Mouse (Mus musculus) hindbrain, embryonic 12.5 days (tissue): Measurements from ENCODE around the gene Mllt10. TPM values are rescaled to one million over a fixed set of nuclear protein-coding genes. Genes with fewer than 3 reads are reported as not detected.
"Not testable (repeated sequence)": the region's sequence is repeated elsewhere in the genome, so short reads cannot be mapped to it uniquely, and the experiment has no call there.

ENCODE experiments used
- ATAC-seq: fragments of 200-750 bp; cut with Nextera tagmentation; 2 replicates; pipeline ENCODE4 v1.8.0; 2017; ENCODE audit warnings: moderate TSS enrichment; ENCODE audit not compliant: low FRiP score
- H3K27ac ChIP-seq: fragments of 300-500 bp; sonication (generic); 2 replicates; pipeline ENCODE4 v1.5.1; 2016; ENCODE audit warnings: mild to moderate bottlenecking
- H3K27me3 ChIP-seq: fragments of 300-500 bp; sonication (generic); 2 replicates; pipeline ENCODE4 v1.6.1; 2016; ENCODE audit warnings: mild to moderate bottlenecking
- H3K36me3 ChIP-seq: fragments of 300-500 bp; sonication (generic); 2 replicates; pipeline ENCODE4 v1.6.1; 2016; ENCODE audit warnings: mild to moderate bottlenecking
- H3K4me1 ChIP-seq: fragments of 300-500 bp; sonication (generic); 2 replicates; pipeline ENCODE4 v1.6.1; 2016
- H3K4me2 ChIP-seq: fragments of 300-500 bp; sonication (generic); replicated peaks from 2 replicates; pipeline ENCODE4 v1.6.1; 2016; ENCODE audit warnings: mild to moderate bottlenecking
- H3K4me3 ChIP-seq: fragments of 300-500 bp; sonication (generic); 2 replicates; pipeline ENCODE4 v1.5.1; 2016; ENCODE audit warnings: mild to moderate bottlenecking
- H3K9ac ChIP-seq: fragments of 300-500 bp; sonication (generic); 2 replicates; pipeline ENCODE4 v1.6.1; 2016; ENCODE audit warnings: mild to moderate bottlenecking, moderate library complexity
- H3K9me3 ChIP-seq: fragments of 300-500 bp; sonication (generic); replicated peaks from 2 replicates; pipeline ENCODE4 v1.6.1; 2016; ENCODE audit warnings: mild to moderate bottlenecking
- WGBS: fragments of 180-500 bp; shearing (Covaris S2); methylation state at CpG from one replicate; pipeline ENCODE4 v1.1.7; 2016; 5-methylcytosine and 5-hydroxymethylcytosine counted together
- polyA plus RNA-seq: library from polyadenylated mRNA; unstranded; fragments of >200 nt; fragmentation: Nextera tagmentation; extraction: Ambion mirVana; gene quantifications from 2 replicates; pipeline ENCODE4 v1.2.1, GENCODE M21; 2016

Gene Mllt10
- polyA plus RNA-seq, 1 experiment from 2014 or later = 70.8 TPM

DNA sequence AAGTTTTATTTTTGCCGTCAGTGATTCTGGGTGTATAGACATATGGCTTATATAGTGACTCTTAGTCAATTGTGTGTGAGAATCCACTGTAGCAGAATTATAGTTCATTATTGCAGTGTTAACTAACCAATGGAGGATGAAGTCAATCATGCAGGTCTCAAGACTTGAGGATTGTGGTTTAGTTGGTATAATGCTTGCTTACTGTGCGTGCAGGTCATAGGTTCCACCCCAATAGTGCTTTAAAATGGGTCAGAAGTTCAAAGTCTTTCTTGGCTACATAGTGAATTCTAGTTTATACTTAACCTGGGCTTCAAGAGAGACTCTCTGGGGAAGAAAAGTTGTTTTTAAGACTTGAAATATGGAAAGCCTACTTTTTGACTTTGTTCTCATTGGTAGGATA, 16.9 kb downstream of the Mllt10 start:
- Histone ChIP-seq H3K4me2 (no peak overlapping the region), H3K27ac (no peak overlapping the region)
- WGBS = 95% methylated on average over 2 of the region's 2 CpGs

DNA sequence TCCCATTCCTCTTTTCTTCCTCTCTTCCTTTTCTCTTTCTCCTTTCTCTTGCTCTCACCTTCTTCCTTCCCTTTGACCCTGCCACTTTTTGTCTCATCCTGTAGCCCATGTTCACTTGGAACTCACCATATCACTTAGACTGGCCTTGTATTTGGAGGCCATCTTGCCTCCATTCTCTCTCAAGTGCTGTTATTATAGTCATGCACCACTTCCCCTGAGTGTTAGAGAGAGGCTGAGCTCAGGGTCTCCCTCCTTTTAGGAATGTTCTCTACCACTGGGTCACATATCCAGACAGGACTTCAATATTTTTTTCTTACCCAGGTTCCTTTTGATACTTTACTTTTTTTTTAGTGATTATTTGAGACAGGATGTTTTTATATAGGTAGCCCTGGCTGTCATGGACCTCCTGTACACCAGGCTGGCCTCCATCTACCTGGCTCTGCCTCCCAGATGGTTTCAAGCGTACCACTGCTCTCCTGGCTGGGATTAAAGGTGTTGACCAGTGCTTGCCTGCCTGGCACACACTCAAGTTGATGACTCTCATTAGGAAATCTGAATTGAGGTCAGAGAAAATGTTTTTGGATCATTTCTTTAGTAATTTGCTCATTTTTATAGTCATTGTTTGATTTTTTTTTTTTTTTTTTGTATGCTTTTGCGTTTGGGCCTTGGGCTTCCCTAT, 25.3 kb downstream of the Mllt10 start:
- H3K4me1 ChIP-seq = no peaks in the 10 kb centered on the region
- H3K4me3 ChIP-seq = no peak overlapping the region
- H3K4me2 ChIP-seq = no peak overlapping the region
- ATAC-seq = no peak
- H3K27me3 ChIP-seq = no peaks in the 10 kb centered on the region
- H3K27ac ChIP-seq = no peak overlapping the region
- no peak overlapping the region for H3K9ac ChIP-seq
- peaks cover 53% of the 10 kb centered on the region for H3K36me3 ChIP-seq
- 93% methylated on average over 2 of the region's 2 CpGs for WGBS
- H3K9me3 ChIP-seq = no peaks in the 10 kb centered on the region

More for the DNA sequence above, 16.9 kb downstream of the Mllt10 start:
- H3K9ac ChIP-seq = no peak overlapping the region
- H3K36me3 ChIP-seq = peaks cover 27% of the 10 kb centered on the region
- H3K9me3 ChIP-seq = no peaks in the 10 kb centered on the region
- H3K27me3 ChIP-seq = no peaks in the 10 kb centered on the region
- no peak for ATAC-seq
- no peaks in the 10 kb centered on the region for H3K4me1 ChIP-seq
- no peak overlapping the region for H3K4me3 ChIP-seq

DNA sequence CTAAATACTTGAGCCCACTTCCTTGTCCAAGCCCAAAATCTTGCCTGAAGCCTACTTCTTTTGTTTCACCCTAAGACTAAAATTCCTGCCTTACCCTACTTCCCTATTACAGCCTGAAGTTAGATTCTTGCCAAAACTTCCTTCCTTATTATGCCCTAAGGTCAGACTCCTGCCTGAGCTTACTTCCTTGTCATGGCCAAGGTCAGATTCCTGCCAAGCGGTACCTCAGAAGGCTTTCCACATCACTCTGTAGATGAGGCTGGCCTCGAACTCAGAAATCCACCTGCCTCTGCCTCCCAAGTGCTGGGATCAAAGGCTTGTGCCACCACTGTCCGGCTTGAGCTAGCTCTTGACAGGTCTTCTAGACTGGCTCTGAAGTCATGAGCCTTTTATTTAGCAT, 32.7 kb downstream of the Mllt10 start:
- H3K9me3 ChIP-seq, H3K4me1 ChIP-seq, H3K9ac ChIP-seq, H3K4me3 ChIP-seq, H3K4me2 ChIP-seq, ATAC-seq, H3K27ac ChIP-seq, H3K27me3 ChIP-seq: not testable (repeated sequence)
- WGBS = 93% methylated on average over 3 of the region's 3 CpGs
- peaks cover 57% of the 10 kb centered on the region for H3K36me3 ChIP-seq

DNA sequence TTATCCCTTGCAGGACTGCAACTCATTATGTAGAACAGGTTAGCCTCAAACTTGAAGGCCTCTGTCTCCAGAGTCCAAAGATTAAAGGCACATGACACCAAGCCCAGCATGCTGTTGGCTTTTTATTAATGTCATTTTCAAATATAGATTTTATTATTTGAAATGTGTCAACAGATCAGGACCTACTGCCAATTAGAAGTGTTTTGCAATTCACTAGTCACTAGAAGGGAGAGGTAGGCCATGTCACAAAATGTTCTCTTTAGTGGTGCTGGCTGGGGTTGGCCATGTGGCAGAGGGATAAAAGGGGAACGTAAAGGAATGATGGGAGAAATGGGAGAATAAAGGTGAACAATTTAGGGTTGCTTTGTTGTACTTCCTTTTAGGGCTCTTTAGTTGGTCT, 38.8 kb downstream of the Mllt10 start:
- Histone ChIP-seq H3K4me2 (no peak overlapping the region), H3K4me3 (no peak overlapping the region), H3K4me1 (no peaks in the 10 kb centered on the region), H3K36me3 (peaks cover 37% of the 10 kb centered on the region), H3K27me3 (no peaks in the 10 kb centered on the region), H3K9ac (no peak overlapping the region), H3K9me3 (no peaks in the 10 kb centered on the region), H3K27ac (no peak overlapping the region)
- WGBS = 85% methylated on average over 1 of the region's 1 CpGs
- ATAC-seq = no peak

DNA sequence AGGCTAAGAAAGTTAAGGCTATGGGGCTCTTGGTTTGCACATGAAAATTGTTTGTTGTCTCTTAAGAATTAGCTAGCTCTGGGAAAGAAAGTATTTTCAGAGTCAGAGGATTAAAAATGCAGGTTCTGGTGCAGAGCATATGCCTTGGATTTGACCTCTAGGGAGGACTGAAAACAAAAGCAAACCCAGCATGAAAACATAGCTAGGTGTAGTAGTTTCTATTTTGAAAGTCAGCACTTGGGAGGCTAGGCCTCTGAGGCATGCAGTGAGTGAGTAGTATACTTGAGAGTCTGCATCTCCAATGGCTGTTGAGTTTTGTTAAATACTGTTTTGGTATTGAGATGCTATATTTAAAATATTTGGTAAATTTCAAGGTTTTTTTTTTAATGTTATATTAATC, 39.3 kb downstream of the Mllt10 start:
- Histone ChIP-seq H3K27me3 (no peaks in the 10 kb centered on the region), H3K9me3 (no peaks in the 10 kb centered on the region), H3K4me1 (no peaks in the 10 kb centered on the region), H3K4me2 (no peak overlapping the region), H3K27ac (no peak overlapping the region), H3K4me3 (no peak overlapping the region), H3K36me3 (peaks cover 35% of the 10 kb centered on the region), H3K9ac (no peak overlapping the region)
- ATAC-seq = no peak

DNA sequence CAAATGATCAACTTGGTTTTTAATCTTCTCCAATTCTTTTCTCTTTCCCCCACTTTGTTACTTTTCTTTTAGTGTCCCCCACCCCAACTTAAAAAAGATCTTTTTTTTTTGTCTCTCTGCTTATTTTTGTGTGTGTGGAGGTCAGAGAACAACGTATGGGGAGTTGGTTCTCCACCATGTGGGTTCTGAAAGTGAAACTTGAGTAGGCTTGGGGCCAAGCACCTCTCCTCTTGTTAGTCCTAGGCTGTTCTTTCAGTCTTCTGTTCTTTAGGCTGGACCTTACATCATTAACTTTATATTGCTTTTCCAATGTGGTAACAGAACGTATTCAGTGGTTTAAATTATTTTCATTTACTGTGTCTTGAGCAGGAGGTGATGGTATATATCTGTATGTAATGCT, 40.8 kb downstream of the Mllt10 start:
- WGBS = 67% methylated on average over 2 of the region's 2 CpGs
- no peaks in the 10 kb centered on the region for H3K4me1 ChIP-seq
- no peak overlapping the region for H3K27ac ChIP-seq
- H3K9me3 ChIP-seq = 0 out of 2 replicates have a peak, but pooled peaks cover 6% of the 10 kb centered on the region
- H3K9ac ChIP-seq = no peak overlapping the region
- no peak overlapping the region for H3K4me2 ChIP-seq
- H3K4me3 ChIP-seq = no peak overlapping the region
- peaks cover 35% of the 10 kb centered on the region for H3K36me3 ChIP-seq
- H3K27me3 ChIP-seq = no peaks in the 10 kb centered on the region
- ATAC-seq = no peak

DNA sequence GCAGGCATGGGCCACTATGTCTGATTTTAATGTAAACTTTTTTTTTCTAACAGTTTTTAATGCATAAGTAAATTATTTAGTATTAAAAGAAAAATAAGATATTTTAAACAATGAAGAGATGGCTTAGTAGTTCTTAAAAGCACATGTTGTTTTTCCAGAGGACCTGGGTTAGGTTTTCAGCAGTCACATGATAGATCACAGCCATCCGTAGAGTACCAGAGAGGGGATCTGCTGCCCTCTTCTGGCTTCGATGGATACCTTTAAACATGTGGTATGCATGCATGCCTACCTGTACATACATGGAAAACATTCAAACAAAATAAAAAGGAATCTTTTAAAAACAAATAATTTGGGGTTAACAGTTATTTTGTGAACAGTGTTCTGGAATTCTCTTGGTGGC, 45.9 kb downstream of the Mllt10 start:
- Histone ChIP-seq H3K4me3 (no peak overlapping the region), H3K9me3 (0 out of 2 replicates have a peak, but pooled peaks cover 6% of the 10 kb centered on the region), H3K4me1 (no peaks in the 10 kb centered on the region), H3K4me2 (no peak overlapping the region), H3K36me3 (peaks cover 31% of the 10 kb centered on the region), H3K27ac (no peak overlapping the region), H3K9ac (no peak overlapping the region), H3K27me3 (no peaks in the 10 kb centered on the region)
- ATAC-seq = no peak
- WGBS = 97% methylated on average over 2 of the region's 2 CpGs

DNA sequence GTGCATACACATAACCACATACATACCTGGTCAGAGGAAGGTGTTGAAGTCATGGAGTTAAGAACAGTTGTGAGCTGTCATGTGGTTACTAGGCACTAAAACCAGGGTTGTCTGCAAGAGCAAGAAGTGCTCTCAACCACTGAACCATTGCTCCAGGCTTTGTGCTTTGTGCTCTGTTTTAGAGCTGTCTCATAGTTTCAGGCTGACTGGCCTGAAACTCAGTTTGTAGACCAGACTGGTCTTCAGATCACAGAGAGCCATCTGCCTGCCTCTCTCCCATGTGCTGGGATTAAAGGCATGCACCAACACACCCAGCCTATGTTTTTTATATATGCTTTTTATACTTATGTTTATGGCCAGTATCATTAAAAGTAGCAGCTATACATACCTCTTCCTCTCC, 52.5 kb downstream of the Mllt10 start:
- Histone ChIP-seq H3K9ac (no peak overlapping the region), H3K27ac (no peak overlapping the region), H3K4me3 (no peak overlapping the region), H3K27me3 (no peaks in the 10 kb centered on the region), H3K36me3 (0 out of 2 replicates have a peak, but pooled peaks cover 7% of the 10 kb centered on the region), H3K4me1 (no peaks in the 10 kb centered on the region), H3K4me2 (no peak overlapping the region), H3K9me3 (no peaks in the 10 kb centered on the region)
- no peak for ATAC-seq

DNA sequence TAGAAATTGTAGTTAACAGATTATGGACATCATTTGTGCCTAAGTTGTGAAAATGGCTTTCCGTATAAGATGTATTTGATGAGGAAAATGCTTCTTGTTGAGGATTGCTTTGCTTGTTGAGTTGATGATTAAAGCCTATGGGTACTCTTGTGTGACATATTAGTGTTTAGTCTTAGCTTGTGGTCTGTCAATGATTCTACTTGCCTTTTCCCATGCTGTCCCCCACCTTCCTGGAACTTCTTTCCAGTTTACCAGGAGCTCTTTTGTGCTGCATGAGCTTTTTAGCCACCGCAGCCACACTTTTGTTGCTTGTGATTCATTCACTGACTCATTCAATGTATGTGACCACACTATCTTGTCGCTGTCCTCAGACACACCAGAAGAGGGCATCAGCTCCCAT, 53.2 kb downstream of the Mllt10 start:
- no peak overlapping the region for H3K4me2 ChIP-seq
- H3K9ac ChIP-seq = no peak overlapping the region
- H3K36me3 ChIP-seq = peaks cover 9% of the 10 kb centered on the region; the same call in 1 of the 2 replicates
- no peak overlapping the region for H3K4me3 ChIP-seq
- H3K9me3 ChIP-seq = no peaks in the 10 kb centered on the region
- ATAC-seq = no peak
- no peaks in the 10 kb centered on the region for H3K4me1 ChIP-seq
- no peaks in the 10 kb centered on the region for H3K27me3 ChIP-seq
- 92% methylated on average over 3 of the region's 3 CpGs for WGBS
- no peak overlapping the region for H3K27ac ChIP-seq

DNA sequence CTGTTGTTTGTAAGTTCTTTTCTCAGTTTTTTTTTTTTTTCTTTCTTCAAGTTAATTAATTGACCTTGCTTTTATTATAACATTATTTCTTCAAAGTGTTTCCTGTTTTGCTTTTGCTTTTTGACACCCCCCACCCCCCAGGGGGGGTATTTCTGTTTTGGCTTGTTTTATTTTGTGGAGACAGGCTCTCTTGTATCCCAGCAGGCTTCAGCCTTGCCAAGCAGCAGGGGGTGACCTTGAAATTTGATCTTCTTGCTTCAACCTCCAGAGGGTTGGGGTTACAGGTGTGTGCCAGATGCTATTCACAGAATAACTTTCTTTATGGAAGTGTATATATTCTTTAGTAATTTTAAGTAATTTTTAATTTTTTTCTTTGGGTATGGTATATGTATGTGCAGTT, 56.4 kb downstream of the Mllt10 start:
- Histone ChIP-seq H3K9me3 (no peaks in the 10 kb centered on the region), H3K36me3 (peaks cover 18% of the 10 kb centered on the region)

DNA sequence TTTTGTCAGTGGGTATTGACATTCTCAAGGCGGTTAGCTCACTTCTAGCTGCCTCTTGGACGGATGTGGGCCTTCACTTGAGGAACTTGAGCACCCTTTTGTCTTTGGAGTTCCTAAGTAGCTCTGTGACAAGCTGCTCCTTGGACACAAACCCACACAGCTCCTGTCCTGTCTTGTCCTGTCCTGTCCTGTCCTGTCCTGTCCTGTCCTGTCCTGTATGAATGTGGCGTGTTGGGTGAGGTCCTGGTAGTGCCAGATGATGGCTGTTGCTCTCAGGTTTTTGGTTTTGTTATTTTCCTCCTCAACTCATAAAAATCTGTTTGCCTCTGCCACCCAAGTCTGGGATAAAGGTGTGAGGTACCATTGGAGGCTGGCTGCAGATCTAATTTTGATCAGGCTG, 61.4 kb downstream of the Mllt10 start:
- H3K9ac ChIP-seq = no peak overlapping the region
- no peak for ATAC-seq
- peaks cover 19% of the 10 kb centered on the region for H3K36me3 ChIP-seq
- H3K4me1 ChIP-seq = no peaks in the 10 kb centered on the region
- H3K27ac ChIP-seq = no peak overlapping the region
- 83% methylated on average over 3 of the region's 3 CpGs for WGBS
- H3K4me2 ChIP-seq = no peak overlapping the region
- no peaks in the 10 kb centered on the region for H3K9me3 ChIP-seq
- H3K27me3 ChIP-seq = no peaks in the 10 kb centered on the region
- H3K4me3 ChIP-seq = no peak overlapping the region

More for the DNA sequence above, 56.4 kb downstream of the Mllt10 start:
- H3K4me1 ChIP-seq = no peaks in the 10 kb centered on the region
- no peak for ATAC-seq
- H3K9ac ChIP-seq = no peak overlapping the region
- no peak overlapping the region for H3K4me2 ChIP-seq
- H3K27ac ChIP-seq = no peak overlapping the region
- no peak overlapping the region for H3K4me3 ChIP-seq
- H3K27me3 ChIP-seq = no peaks in the 10 kb centered on the region

DNA sequence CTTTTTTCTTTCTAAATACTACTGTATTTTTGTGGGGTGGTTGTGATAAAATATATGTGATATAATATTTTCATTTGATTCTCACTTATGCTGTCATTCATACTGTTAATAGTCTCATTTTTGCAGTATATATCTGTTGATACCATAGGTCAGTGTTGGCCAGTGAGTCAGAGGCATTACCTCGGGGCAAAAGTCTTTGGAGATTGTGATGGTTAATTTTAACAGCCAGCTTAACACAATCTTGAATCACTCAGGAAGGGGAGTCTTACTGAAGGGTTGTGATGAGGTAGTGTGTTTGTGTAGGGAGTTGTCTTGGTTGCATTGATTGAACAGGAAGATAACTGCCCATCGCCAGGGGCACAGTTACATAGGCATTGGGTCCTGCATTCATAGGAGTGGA, 83.1 kb downstream of the Mllt10 start:
- no peak overlapping the region for H3K9ac ChIP-seq

DNA sequence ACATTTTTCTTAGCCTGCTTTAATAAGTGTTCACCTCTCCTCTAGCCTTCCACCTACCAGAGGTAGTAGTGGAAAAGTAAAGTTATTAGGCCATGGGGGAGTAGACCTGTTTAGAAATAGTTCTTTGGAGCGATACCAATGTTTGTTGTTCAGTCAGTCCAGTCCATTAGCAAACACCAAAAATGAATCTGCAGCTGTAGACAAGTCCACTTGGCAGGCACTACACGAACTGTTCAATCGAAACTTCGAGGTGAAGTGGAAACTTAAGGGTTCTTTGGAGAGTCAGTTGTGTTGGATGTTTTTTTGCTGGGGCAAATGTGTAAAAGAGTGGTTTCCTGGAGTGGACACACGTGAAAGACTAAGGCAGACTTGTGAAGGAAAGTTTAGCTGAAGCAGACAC, 84.6 kb downstream of the Mllt10 start:
- no peak overlapping the region for H3K4me3 ChIP-seq
- no peaks in the 10 kb centered on the region for H3K4me1 ChIP-seq
- 94% methylated on average over 5 of the region's 5 CpGs for WGBS
- no peaks in the 10 kb centered on the region for H3K27me3 ChIP-seq
- peaks cover 27% of the 10 kb centered on the region for H3K36me3 ChIP-seq
- H3K27ac ChIP-seq = no peak overlapping the region
- no peak overlapping the region for H3K9ac ChIP-seq
- no peaks in the 10 kb centered on the region for H3K9me3 ChIP-seq
- no peak for ATAC-seq
- no peak overlapping the region for H3K4me2 ChIP-seq

More for the DNA sequence above, 83.1 kb downstream of the Mllt10 start:
- Histone ChIP-seq H3K27me3 (no peaks in the 10 kb centered on the region), H3K36me3 (peaks cover 27% of the 10 kb centered on the region), H3K4me2 (no peak overlapping the region), H3K4me3 (no peak overlapping the region), H3K9me3 (no peaks in the 10 kb centered on the region), H3K4me1 (no peaks in the 10 kb centered on the region), H3K27ac (no peak overlapping the region)
- no peak for ATAC-seq
- 92% methylated on average over 2 of the region's 2 CpGs for WGBS
